Mouse (Mus musculus) megakaryocyte, adult 5-6 weeks (primary cell): ENCODE measurements around the gene Dmbt1. TPM values are rescaled to one million over a fixed set of nuclear protein-coding genes. Genes with fewer than 3 reads are reported as not detected.
"Not testable (repeated sequence)": the region's sequence is repeated elsewhere in the genome, so short reads cannot be mapped to it uniquely, and the experiment has no call there.

ENCODE experiments used
- ATAC-seq: 2 replicates; pipeline ENCODE4 v1.8.0; 2016; ENCODE audit warnings: mild to moderate bottlenecking, inconsistent platforms; ENCODE audit not compliant: poor library complexity, severe bottlenecking
- total RNA-seq, 2 experiments: library from RNA; stranded (forward) in 1 of 2; stranded (reverse) in 1 of 2; fragments of 153-499, 151-499 nt in 1 of 2; fragments of 221-1000, 200-1000 nt in 1 of 2; gene quantifications; 2 replicates each; pipeline versions ENCODE4 v1.2.3 to v1.2.4; 2015 to 2017

Gene Dmbt1
- not detected in 2 replicates for total RNA-seq (2015)
- total RNA-seq (2017), result not detected in 2 replicates

DNA sequence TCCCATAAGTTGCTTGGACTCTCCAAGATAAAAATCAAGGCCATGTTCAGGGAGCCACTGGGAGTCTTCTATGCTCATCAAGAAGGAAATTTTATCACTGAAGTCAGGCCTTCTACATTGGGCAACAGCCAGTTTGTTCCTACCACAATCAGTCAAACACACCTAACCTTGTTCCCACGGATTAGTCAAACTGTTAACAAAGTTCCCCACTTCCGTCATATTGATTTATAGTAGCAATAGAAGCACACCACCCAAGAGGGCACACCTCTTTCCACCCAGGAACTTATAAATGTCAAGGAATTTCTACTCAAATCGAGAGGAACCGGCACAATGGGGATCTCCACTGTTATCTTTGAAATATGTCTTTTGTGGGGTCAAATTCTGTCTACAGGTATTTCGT is at the start of gene Dmbt1:
Dmbt1 (plus strand) TSS at position 299 of the 400 bp plus-strand sequence.
- ATAC-seq, result no peak

DNA sequence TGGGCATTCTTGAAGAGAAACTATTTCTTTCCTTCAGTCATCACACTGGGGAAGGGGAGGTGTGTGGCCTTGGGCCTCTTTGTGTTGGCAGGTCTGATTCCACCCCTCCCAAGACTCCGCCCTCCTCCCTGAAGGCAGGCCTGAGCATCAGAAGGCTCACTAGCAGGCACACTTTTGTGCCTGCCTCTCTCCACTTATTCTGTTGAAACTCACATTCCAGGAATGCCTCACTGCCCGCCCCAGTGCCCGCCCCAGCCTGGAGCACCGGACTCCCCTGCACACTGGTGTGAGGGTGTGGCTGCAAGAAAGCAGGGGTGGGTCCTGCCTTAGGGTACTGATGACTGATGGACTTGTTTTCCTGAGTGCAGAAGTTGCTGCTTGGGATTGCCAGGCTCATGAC is 49.5 kb upstream of the Dmbt1 start:
- ATAC-seq, result no peak

DNA sequence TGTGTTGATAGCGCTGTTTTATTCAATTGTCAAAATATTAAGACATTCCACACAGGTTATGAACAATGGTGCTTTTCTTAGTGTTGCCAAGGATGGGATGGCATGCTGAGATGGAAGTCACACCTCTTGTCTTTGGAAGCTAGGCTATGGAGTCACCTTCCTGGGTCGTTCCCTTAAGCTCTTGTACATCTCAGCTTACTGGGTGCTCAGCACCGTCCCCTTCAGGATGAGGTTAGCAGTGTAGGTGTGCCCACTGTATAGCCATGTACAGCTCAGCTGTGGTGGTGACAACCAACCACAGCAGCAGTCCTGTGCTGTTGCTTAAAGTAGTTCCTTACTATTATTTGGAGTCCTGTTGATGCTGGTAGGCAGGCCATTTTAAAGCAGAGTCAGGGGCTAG is 49.0 kb upstream of the Dmbt1 start:
- ATAC-seq, result no peak

DNA sequence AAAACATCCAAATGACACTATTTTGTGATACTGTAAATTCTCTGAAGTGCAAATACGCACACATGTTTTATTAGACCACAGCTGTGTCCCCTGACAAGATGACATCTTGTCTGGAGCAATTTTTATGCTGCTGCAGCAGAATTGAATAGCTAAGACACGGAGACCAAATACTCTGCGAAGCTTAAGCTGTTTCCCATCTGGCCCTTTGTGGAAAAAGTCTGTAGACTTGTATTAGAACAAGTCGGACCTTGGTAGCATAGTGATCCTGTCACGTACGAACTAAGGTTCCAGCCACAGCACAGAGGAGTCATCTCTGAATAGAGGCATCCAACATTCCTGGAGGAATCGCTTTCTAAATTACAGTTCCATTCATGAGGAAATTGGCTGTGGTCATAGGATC is 47.6 kb upstream of the Dmbt1 start:
- no peak for ATAC-seq

DNA sequence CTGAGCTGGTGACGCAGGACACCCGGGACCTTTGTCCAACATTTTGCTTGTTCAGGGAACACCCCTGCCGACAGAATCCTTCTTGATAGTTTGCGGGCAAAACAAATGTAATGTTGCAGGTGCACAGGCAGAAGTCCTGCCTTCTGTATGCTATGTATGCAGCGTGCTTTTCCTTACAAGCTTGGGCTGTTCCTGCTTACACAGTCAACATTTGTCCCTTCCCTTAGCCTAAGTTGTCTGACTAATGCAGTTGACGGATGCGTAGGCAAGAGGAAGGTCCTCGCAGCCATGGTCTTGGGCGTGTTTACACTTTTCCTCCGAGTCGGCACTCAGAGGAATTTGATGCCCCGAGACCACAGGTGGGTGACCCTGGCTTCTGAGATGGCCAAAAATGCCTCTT is 46.7 kb upstream of the Dmbt1 start:
- ATAC-seq, result no peak

DNA sequence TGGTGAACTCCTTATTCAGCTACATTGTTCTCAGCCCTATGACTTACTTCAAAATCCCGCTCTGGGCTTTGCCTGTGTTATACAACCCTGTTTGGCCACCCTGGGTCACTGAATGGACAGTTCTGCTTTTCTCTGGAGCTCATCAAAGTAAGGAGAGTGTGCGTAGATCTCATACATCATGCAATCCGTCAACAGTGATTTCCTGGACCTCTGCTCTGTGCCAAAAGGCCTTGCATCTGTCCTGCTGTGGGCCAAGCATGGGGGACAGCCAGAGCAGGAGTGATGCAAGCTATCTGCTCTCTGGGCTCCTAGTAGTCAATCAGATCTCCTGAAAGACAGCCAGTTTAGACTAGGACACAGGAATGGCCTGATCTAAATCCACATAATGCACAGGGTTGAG is 46.1 kb upstream of the Dmbt1 start:
- no peak for ATAC-seq

DNA sequence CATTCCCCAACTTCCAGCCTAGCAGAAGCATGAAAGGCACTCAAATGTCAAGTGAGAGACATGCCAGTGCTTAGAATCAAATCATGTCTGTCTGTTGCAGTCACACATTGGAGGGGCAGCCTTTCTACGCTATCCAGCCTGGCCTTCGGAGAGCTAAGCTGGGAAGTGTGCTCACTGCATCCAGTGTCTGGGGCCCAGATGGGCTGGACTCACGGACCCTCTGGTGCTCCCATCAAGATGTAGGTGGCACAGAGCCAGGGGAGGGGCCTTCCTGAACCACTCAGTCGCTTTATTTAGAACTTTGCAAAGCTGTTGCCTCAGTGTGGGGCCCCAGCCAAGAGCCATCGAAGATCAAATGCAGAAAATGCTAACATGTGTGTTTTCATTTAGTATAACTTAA is 43.7 kb upstream of the Dmbt1 start:
- ATAC-seq, result no peak

DNA sequence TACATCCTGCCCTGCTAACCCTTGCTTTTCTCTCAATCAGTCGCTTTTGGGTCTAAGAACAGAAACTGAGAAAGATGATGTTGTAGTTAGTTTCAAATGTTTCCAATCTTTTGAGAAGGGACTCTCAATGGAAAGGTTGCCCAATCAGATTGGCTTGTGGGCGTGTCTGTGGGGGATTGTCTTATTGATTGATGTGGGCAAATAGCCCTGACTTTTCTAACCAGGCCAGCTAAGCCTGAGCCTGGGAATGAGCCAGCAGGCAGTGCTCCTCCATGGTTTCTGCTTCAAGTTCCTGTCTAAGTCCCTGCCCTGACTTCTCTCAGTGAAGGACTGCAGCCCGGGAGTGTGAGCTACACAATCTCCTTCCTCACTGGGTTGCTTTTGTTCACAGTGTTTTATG is 42.5 kb upstream of the Dmbt1 start:
- ATAC-seq, result no peak

DNA sequence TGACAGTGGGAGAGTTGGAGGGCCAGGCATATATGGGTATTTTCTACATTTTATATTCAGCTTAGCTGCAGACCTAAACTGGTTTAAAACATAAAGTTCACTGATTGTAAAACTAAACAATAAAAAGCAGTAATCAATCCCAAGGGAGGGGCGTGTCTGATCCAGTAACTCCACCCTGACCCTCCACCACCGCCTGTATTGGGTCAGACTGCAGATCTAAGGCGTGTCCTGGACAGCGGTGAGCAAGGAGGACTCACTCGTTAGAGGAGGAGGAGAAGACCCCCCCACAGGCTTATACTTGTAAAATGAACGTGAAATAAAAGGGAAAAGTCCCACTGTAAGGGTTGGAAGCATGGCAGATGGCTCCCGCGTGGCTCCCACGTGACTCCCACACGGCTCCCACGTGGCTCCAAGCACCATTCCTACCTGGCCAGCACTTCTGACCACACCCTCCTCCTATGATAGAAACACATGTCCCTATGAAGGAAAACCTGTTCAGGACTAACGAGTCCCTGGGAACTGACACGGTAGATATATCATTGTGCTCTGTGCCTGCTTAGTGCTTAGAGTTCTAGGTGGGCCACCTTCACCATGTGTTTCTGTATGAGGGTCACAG is 40.6 kb upstream of the Dmbt1 start:
- ATAC-seq, result no peak

DNA sequence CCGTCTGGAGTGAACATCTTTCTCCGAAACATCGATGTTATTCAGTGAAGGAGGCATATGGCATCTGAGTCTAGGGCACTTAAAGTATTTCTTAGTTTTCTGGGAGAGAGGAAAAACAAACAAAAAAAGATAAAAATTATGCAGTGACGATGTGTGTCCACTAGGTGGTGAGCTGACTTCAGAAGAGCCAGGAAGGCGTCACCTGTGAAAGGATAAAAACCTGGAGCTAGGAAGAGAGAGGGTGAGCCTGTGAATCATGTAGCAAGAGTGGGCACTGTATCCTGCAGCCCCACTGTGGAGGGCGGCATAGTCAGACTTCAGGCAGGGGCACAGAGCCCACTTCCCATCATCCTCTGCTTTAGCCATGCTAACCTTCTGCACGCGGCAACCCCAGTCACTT is 37.9 kb upstream of the Dmbt1 start:
- no peak for ATAC-seq

DNA sequence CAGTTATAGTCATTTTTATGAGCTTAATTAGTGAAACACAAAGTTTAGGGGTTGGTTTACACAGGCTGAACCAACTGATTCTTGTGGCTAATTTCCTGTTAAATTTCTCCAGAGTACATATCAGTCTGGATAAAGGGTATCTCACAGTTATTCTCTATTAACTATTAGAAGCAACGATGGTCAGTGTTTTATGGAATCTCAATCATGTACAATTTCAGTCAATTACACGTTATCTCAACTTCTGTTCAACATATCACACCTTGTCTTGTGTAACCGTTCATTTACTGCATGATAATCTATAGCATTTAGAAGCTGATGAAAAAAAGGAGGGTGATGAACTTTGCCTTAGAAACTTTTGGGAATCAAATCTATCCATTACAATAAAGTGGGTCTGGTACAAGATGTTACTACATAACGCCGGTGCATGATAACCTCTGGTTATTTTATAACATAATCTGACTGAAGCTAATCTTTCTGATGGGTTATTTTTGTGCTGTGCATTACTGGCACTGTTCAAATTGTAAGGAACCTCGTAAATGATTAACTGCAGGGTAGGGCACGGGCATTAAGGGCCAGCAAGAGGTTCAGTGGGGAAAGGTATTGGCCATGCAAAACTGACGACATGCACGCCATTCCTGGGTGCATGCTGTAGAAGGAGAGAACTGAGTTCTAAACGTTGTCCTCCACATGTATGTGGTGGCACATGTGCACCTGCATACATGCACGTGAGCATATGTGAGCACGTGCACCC is 29.7 kb upstream of the Dmbt1 start:
- ATAC-seq, result no peak

DNA sequence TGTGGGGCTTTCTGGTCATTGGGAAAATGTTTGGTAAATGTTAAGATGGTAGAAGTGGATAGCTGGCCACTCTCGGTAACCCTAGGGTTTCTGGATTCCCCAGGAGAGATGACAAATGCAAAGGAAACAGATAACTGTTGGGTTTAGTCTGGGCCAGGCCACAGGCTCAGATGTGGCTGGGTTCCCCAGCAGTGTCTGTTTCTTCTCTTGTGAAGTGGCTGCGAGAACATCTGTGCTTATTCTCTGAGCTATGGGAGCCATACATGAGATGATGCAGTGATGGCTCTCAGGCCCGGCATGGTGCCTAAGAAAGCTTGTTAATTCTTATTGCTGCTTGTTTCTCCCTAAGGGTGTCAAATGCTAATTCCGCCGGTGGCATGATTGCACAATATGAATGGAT is 27.8 kb upstream of the Dmbt1 start:
- no peak for ATAC-seq

DNA sequence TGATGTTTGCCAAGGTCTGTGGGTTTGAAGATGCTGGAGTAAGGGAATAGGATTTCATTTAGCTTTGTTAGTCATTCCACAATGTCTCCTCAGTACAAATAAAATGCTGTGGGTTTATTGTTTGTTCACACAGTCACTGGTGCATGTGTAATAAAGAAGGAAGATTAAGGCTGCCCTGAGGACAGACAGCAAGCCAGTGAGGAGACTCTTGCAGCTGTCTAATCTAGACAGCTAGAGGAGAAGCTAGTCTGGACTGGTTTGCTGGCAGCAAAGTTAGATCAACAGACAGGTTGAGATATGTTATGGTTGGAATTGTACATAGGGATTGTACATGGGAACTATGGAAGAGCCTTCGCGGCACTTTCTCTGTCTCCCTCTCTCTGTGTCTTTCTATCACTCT is 24.6 kb upstream of the Dmbt1 start:
- no peak for ATAC-seq

DNA sequence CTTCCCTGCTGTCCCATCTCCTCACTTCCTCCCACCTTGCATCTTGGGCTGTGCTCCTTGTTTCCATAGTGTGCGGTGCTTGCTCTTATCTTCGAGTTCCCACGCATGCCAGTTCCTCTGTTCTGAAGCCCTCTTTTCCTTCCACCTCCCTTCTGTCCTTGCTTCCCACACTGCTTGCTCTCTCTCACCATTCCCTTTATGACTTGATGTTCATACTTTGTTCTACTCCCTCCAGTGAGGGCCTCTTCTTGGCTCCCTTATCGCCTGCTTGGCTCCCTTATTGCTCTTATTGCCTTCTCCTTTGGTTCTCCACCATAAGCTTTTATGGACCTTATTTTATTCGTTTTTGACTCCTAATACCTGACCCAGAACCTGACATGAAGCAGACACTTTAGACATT is 22.7 kb upstream of the Dmbt1 start:
- ATAC-seq, result no peak

DNA sequence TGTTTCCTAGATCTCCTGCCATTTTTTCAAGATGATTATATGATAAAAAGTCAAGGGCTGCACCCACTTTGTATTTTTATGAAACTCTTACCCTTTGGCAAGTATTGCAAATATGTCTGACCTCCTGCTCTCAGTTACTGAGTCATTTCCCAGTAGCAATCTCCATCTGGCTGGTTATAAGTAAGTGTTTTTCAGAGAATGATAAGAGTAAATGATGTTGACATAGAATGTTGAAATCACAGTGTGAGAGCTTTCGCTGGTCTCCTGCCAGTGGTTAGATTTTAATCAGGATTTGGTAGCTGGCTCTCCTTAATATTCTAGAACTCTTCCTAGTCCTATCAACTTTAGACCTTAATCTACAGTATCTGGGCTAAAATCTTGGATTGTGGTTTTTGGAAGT is 20.0 kb upstream of the Dmbt1 start:
- ATAC-seq, result peak; percentile 52

DNA sequence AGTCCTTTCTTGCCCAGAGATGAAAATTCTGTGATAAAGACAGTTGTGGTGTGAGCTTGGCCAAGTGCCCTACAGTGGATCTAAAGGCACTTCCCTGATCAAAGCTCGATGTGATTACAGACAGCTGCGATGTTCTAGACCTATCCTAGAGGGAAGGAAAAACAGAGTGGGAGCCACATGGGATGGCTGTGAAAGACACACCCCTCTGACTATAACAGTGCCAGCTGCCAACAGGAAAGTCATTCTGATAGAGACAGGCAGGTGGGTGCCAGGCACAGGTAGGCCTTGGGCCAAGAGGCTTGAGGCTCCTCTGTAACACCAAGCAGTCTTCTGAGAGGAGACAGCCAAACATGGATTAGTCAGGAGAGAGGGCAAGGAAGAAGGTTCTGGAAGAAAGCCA is 12.7 kb upstream of the Dmbt1 start:
- ATAC-seq, result no peak

DNA sequence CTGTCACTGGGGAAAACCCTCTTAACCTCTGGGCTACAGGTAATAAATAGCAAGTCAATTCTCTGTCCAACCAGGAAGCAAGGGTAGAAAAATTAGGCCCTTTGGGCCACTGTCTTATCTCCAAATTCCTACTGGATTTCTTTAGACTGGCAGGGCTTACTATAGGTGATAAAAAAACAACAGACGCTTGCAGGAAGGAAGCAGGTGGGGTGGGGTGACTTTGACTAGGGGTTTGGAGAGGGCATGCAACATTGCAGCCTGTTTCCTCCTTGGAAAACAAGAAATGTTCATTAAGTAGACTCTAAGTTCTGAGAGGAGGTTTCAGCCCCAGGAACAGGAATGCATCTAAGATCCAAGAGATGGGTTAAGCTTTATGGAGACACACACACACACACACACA is 7.0 kb upstream of the Dmbt1 start:
- no peak for ATAC-seq

DNA sequence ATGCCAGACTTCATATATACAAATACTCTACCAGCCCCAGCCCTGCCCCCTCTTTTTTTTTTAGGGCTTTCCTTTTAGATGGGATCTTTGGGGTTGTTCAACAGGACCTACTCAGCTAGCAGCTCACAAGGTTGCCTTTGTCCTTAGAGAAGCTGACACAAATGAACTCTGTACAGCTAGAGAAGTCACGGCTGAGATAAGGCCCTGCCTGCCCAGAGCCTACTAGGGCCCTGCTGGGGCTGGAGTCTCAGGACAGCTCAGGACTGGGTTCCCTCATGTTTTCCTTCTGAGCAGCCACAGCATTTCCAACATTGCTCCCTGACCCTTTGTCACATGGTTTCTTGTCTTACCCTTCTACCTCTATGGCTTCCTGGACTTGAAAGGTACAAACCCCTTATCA is 4.3 kb upstream of the Dmbt1 start:
- ATAC-seq, result no peak

DNA sequence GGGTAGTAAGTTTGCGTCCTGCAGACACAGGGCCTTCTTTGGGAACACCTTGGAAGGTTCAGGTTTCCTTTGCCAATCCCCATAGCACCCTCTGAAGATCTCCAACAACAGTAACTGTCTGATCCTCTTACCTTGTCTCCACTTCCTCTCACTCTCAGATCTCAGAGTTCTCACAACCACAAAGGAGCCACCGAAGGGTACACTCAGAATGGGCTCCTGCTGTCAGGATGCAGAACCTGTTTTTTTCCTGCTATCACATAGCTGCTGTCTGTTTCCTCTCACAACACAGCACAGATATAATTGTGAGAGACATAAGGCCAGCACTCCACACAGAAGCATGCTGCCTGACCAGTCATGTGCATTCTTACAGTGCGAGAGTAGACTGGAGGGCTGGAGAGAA is 4.5 kb downstream of the Dmbt1 start:
- ATAC-seq, result no peak

DNA sequence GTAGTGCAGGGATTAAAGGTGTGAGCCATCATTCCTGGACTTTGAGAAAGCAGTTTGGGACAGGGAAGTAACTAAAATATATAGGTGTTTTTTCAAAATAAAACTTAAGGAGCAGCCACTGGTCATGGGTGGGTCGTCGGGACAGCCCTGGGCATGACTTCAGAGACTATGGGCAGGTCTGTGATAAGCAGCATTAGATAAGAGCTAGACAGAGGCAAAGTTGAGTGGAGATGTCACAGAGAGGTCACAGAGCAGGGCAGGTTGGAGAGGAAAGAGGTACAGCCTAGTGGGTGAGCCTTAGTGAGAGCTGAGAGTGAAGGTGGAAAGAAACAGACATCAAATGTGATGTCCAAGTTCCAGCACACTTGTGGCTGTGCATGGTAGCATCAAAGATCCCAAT is 5.2 kb downstream of the Dmbt1 start:
- no peak for ATAC-seq

DNA sequence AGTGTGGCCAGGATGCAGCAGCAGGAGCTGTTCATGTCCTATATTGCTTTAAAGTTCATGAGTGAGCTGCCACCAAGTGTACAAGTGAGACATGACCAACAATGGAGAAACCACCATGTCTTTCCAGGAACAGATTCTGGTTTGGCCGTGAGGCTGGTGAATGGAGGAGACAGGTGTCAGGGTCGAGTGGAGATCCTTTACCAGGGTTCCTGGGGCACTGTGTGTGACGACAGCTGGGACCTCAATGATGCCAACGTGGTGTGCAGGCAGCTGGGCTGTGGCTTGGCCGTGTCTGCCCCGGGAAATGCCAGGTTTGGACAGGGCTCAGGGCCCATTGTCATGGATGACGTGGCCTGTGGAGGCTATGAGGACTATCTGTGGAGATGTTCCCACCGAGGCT is 8.9 kb downstream of the Dmbt1 start:
- ATAC-seq, result not testable (repeated sequence)

DNA sequence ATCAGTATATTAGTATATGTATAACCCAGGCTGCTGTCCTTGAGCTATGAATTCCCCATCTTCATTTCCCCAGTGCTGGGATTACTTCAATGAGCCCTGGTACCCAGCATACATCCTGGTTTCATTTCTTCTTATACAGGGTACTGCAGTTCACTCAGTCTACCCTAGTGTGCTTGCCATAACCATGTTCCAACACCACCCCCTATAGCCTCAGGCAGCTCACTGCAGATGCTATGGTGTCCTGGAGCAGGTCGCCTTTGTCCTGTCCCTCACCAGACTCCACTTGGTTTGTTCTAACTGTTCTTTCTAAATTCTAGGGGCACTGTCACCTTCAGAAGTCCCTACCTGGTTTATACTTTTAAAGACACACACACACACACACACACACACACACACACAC is 10.8 kb downstream of the Dmbt1 start:
- ATAC-seq, result 0 out of 2 replicates have a peak, but pooled peaks have one; percentile 34
